Mouse (Mus musculus): ENCODE data around the gene Sprr2f.

Sprr2f gene

DNA sequence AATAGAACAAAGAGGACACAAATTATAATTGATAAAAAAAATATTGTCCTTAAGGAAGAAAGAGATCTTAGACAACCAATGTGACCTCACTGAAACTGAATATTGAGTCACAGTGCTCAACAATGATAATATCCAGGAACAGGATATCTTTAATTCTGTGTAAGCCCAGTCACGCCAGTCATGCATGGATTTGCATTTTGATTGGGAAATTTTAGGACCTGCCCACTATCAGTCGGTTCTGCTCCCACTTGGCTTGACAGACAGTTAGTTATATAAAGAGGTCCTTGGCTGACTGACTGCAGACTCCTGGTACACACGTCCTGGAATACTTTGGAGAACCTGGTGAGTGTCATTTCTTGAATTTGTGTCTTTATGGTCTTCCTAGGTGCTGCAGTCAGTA lies at the start of gene Sprr2f:
TSS of gene Sprr2f (plus strand) at position 301 of the 400 bp plus-strand sequence.
- DNase-seq = no peak

DNA sequence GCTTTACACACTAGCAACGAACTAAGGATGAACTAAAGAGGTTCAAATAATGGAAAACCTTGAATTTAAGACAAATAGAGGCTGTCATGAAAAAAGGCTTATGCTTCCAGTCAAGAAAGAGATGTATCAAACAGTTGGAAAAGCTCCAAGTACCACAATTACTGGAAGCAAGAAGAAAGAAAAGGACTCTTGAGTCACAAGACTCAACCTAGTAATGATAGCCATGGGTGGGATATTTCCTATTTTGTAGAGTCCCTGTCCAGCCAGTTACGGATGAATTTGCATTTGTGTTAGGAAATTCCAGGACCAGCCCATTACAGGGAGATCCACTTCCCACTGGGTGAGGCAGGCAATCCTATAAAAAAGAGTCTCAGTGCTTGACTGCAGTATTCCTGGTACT lies 48.7 kb upstream of the Sprr2f start, which contains the start of gene Sprr2b:
TSS of gene Sprr2b (plus strand) at position 301 of the 400 bp plus-strand sequence.
- no peak for DNase-seq

DNA sequence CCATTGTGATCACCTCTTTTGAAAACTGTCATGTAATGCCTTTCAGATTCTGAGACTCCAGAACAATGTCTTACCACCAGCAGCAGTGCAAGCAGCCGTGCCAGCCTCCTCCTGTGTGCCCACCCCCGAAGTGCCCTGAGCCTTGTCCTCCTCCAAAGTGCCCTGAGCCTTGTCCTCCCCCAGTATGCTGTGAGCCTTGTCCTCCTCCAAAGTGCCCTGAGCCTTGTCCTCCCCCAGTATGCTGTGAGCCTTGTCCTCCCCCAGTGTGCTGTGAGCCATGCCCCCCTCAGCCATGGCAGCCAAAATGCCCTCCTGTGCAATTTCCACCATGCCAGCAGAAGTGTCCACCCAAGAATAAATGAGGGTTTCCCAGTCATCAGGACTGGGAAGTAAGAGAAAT lies 47.6 kb upstream of the Sprr2f start:
- DNase-seq = no peak

DNA sequence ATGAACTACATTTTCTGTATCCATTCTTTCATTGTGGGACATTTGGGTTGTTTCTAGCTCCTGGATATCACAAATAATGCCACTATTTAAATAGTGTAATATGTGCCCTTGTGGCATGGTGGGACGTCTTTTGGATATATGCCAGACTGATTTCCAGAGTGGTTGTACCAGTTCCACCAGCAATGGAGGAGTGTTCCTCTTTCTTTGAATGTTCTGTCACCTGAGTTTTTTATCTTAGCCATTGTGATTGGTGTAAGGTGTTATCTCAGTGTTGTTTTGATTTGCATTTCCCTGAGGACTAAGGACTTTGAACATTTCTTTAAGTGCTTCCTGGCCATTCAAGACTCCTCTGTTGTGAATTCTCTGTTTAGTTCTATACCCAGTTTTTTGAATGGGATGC lies 28.7 kb upstream of the Sprr2f start:
- no peak for DNase-seq

DNA sequence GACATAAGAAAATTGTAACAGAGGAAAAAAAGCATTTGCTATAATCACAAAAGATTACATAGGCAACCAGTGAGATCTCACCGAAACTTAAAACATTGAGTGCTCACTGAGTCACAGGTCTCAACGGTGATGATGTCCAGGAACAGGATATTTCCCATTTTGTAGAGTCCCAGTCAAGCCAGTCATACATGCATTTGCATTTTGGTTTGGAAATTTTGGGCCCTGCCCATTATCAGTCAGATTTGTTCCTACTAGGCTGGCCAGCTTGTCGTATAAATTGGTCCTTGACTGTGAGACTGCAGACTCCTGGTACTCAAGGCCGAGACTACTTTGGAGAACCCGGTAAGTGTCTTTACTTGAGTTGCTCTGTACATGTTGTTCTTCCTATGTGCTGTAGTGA lies 26.1 kb upstream of the Sprr2f start, which contains the start of gene Sprr2d:
TSS of gene Sprr2d (plus strand) at position 301 of the 400 bp plus-strand sequence.
- no peak for DNase-seq

DNA sequence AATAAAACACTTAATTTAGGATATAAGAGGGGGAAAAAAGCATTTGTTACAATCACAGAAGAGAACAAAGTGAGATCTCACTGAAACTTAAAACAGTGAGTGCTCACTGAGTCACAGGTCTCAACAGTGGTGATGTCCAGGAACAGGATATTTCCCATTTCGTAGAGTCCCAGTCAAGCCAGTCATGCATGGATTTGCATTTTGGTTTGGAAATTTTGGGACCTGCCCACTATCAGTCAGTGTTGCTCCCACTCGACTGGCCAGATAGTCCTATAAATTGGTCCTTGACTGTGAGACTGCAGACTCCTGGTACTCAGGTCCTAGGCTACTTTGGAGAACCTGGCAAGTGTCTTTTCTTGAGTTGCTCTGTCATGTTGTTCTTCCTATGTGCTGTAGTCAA lies 13.1 kb upstream of the Sprr2f start, which contains the start of gene Sprr2e:
TSS of gene Sprr2e (plus strand) at position 301 of the 400 bp plus-strand sequence.
- DNase-seq = no peak

DNA sequence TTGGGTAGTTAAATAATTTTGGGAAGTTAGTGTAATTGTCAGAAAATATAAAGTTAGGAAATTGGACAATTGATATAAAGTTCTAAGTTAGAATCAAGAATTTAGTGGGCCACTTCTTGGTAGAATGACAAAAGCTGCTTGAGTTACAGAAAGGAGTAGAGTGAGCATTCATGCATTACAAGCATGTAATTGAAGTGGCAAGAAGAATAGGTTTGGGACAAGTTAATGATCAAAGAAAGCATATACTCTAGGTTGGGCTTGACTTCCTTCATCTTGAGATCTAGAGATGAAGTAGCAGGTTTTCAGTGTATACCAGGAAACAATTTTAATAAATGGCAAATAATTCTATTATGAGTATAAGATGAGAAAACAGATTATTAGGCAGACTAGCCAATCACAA lies 3.4 kb upstream of the Sprr2f start:
- DNase-seq = no peak

DNA sequence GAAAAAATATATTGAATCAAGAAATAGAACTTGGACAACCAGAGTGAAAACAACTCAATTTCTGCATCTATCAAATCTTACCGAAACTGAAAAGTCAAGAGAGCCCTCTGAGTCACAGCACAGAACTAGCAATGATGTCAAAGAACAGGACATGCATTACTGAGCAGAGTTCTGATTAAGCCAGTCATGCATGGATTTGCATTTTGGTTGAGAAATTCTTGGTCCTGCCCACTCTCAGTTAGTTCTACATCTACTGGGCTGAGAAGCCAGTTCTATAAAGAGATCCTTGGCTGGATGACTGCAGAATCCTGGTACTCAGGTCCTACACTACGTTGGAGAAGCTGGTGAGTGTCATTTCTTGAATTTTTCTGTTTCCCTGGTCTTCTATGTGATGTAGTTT lies 8.6 kb downstream of the Sprr2f start:
- DNase-seq = no peak

DNA sequence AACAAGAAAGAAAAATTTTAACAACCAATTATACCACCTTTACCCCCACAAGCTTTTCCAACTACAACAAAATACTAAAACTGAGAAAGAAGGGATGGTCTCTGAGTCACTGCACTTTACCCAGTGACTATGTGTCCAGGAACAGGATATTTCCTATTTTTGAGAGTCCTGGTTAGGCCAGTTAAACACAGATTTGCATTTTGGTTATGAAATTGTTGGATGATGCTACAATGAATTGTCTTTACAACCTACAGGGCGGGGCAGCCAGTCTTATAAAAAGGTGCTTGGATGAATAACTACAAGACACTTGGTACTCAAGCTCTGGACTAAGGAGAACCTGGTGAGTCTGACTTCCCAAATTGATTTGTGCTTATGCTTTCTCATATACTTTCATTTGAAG lies 20.4 kb downstream of the Sprr2f start, which contains the start of gene Sprr2h:
TSS of gene Sprr2h (plus strand) at position 301 of the 400 bp plus-strand sequence.
- DNase-seq = no peak

DNA sequence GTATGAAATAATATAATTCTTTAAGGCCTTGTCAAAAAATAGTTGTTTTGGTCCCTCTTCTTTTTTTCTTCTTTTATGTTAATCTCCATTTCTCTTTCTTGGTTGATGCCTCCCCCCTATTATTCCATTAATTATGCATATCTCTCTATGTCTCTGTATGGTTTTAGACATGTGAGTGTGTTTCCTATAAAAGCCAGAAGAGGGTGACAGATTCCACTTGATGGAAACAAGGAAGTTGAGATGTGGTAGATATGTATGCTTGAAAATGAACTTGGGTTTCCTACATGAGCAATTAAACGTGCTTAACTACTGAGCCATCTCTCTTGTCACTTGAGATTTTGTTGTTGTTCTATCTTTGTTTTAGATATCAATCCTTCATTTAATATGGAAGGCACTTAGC lies 29.3 kb downstream of the Sprr2f start:
- DNase-seq = no peak

DNA sequence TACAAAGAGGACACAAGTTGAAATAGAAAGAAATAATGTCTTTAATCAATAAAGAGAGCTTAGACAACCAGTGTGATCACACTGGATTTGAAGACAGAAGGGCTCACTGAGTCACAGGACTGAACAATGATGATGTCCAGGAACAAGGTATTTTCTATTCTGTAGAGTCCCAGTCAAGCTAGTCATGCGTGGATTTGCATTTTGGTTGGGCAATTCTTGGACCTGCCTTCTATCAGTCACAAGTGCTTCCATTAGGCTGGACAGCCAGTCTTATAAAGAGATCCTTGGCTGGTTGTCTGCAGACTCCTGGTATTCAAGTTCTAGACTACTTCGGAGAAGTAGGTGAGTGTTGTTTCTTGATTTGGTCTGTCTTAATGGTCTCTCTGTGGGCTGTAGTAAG lies 42.7 kb downstream of the Sprr2f start, which contains the start of gene Sprr2i:
TSS of gene Sprr2i (plus strand) at position 301 of the 400 bp plus-strand sequence.
- no peak for DNase-seq
